Mouse (Mus musculus): Measurements from ENCODE around the gene Cmtr1. TPM values are rescaled to one million over a fixed set of nuclear protein-coding genes. Genes with fewer than 3 reads are reported as not detected.

The Cmtr1 gene
- polyA plus RNA-seq, 1 experiment from 2014 or later = 149 TPM

GRCm38 (mm10) chr17:29731266-29731952, 71.0 kb downstream of the Cmtr1 start:
- H3K9me3 ChIP-seq = no peaks in the 10 kb centered on the region
- peaks cover 44% of the 10 kb centered on the region for H3K4me1 ChIP-seq (replicated peaks)
- WGBS = 41% methylated on average over 12 of the region's 12 CpGs
- no peak overlapping the region for H3K4me3 ChIP-seq
- no peaks in the 10 kb centered on the region for H3K36me3 ChIP-seq
- H3K27ac ChIP-seq = peak overlapping the region; percentile 81
- H3K27me3 ChIP-seq (ENCODE audit: insufficient read depth, poor library complexity, severe bottlenecking) = no peaks in the 10 kb centered on the region
- DNase-seq (ENCODE audit: low spot score) = no peak

- 67% methylated on average over 6 of the region's 6 CpGs for WGBS
Measured at GRCm38 (mm10) chr17:29731953-29732325, 71.5 kb downstream of the Cmtr1 start.

GRCm38 (mm10) chr17:29732522-29732921, 72.1 kb downstream of the Cmtr1 start:
- WGBS = 87% methylated on average over 2 of the region's 2 CpGs
- Histone ChIP-seq H3K4me1 (replicated peaks) (peaks cover 48% of the 10 kb centered on the region), H3K4me3 (no peak overlapping the region), H3K36me3 (no peaks in the 10 kb centered on the region), H3K27me3 (ENCODE audit: insufficient read depth, poor library complexity, severe bottlenecking) (no peaks in the 10 kb centered on the region), H3K9me3 (no peaks in the 10 kb centered on the region), H3K27ac (peak overlapping the region; percentile 51)
- no peak for DNase-seq (ENCODE audit: low spot score)

More at GRCm38 (mm10) chr17:29731953-29732325, 71.5 kb downstream of the Cmtr1 start:
- Histone ChIP-seq H3K4me1 (replicated peaks) (peaks cover 48% of the 10 kb centered on the region), H3K4me3 (no peak overlapping the region), H3K27me3 (ENCODE audit: insufficient read depth, poor library complexity, severe bottlenecking) (no peaks in the 10 kb centered on the region), H3K9me3 (no peaks in the 10 kb centered on the region), H3K36me3 (no peaks in the 10 kb centered on the region), H3K27ac (peak overlapping the region; percentile 81)
- DNase-seq (ENCODE audit: low spot score) = no peak

- no peaks in the 10 kb centered on the region for H3K9me3 ChIP-seq
- no peaks in the 10 kb centered on the region for H3K27me3 ChIP-seq (ENCODE audit: insufficient read depth, poor library complexity, severe bottlenecking)
- DNase-seq (ENCODE audit: low spot score) = no peak
- peak overlapping the region; percentile 60 for H3K27ac ChIP-seq
- peaks cover 57% of the 10 kb centered on the region for H3K4me1 ChIP-seq (replicated peaks)
- no peaks in the 10 kb centered on the region for H3K36me3 ChIP-seq
- no peak overlapping the region for H3K4me3 ChIP-seq
- 44% methylated on average over 15 of the region's 15 CpGs for whole genome bisulfite sequencing
Measured at GRCm38 (mm10) chr17:29736448-29737014, 76.1 kb downstream of the Cmtr1 start.

- WGBS = 74% methylated on average over 22 of the region's 22 CpGs
- DNase-seq (ENCODE audit: low spot score) = peak; percentile 30
- Histone ChIP-seq H3K4me3 (no peak overlapping the region), H3K27me3 (ENCODE audit: insufficient read depth, poor library complexity, severe bottlenecking) (no peaks in the 10 kb centered on the region), H3K4me1 (replicated peaks) (peaks cover 45% of the 10 kb centered on the region), H3K27ac (peak overlapping the region; percentile 66), H3K36me3 (no peaks in the 10 kb centered on the region), H3K9me3 (no peaks in the 10 kb centered on the region)
Measured at GRCm38 (mm10) chr17:29737849-29738804, 77.7 kb downstream of the Cmtr1 start.

- Histone ChIP-seq H3K9me3 (no peaks in the 10 kb centered on the region), H3K36me3 (no peaks in the 10 kb centered on the region), H3K27ac (0 out of 2 replicates have a peak overlapping the region, but pooled peaks have one; percentile 12), H3K4me1 (replicated peaks) (peaks cover 46% of the 10 kb centered on the region), H3K27me3 (ENCODE audit: insufficient read depth, poor library complexity, severe bottlenecking) (peaks cover 11% of the 10 kb centered on the region; the same call in 1 of the 2 replicates), H3K4me3 (no peak overlapping the region)
- no peak for DNase-seq (ENCODE audit: low spot score)
- WGBS = 59% methylated on average over 6 of the region's 6 CpGs
Measured at GRCm38 (mm10) chr17:29747466-29747865, 87.1 kb downstream of the Cmtr1 start.

- peaks cover 5% of the 10 kb centered on the region; the same call in 1 of the 2 replicates for H3K27me3 ChIP-seq (ENCODE audit: insufficient read depth, poor library complexity, severe bottlenecking)
- H3K4me3 ChIP-seq = no peak overlapping the region
- H3K27ac ChIP-seq = 0 out of 2 replicates have a peak overlapping the region, but pooled peaks have one; percentile 12
- no peaks in the 10 kb centered on the region for H3K9me3 ChIP-seq
- H3K36me3 ChIP-seq = no peaks in the 10 kb centered on the region
- DNase-seq (ENCODE audit: low spot score) = no peak
- 57% methylated on average over 4 of the region's 4 CpGs for WGBS
- H3K4me1 ChIP-seq (replicated peaks) = peaks cover 36% of the 10 kb centered on the region
Measured at GRCm38 (mm10) chr17:29754510-29754909, 94.1 kb downstream of the Cmtr1 start.

Other genes starting within 250 kb of the Cmtr1 start
- 25.0 and 30.5 TPM in 2 replicates for gene Pim1, start 169.8 kb upstream of the Cmtr1 start, polyA plus RNA-seq (2016; fragmentation: Nextera tagmentation; extraction: Ambion mirVana)
- not detected in 2 replicates for gene Gm17657, start 111.0 kb upstream of the Cmtr1 start, polyA plus RNA-seq (2016; fragmentation: Nextera tagmentation; extraction: Ambion mirVana)
- 20.5 and 21.3 TPM in 2 replicates for gene Tbc1d22b, start 110.8 kb upstream of the Cmtr1 start, polyA plus RNA-seq (2016; fragmentation: Nextera tagmentation; extraction: Ambion mirVana)
- gene Tmem217, start 108.2 kb upstream of the Cmtr1 start, polyA plus RNA-seq (2016; fragmentation: Nextera tagmentation; extraction: Ambion mirVana) = 1.3 and 2.5 TPM in 2 replicates
- 107 TPM in 2 replicates for gene Rnf8, start 45.8 kb upstream of the Cmtr1 start, polyA plus RNA-seq (2016; fragmentation: Nextera tagmentation; extraction: Ambion mirVana)
- gene Gm28043, start 45.7 kb upstream of the Cmtr1 start, polyA plus RNA-seq (2016; fragmentation: Nextera tagmentation; extraction: Ambion mirVana) = 2.8 and 3.3 TPM in 2 replicates
- 16.4 and 16.8 TPM in 2 replicates for gene Ccdc167, start 56.4 kb downstream of the Cmtr1 start, polyA plus RNA-seq (2016; fragmentation: Nextera tagmentation; extraction: Ambion mirVana)

Measured in hindbrain, embryonic 10.5 days (tissue).